Mouse (Mus musculus) intestine, embryonic 14.5 days (tissue): ENCODE measurements around the gene Pnp2. TPM values are rescaled to one million over a fixed set of nuclear protein-coding genes. Genes with fewer than 3 reads are reported as not detected.
"Not testable (repeated sequence)": the region's sequence is repeated elsewhere in the genome, so short reads cannot be mapped to it uniquely, and the experiment has no call there.

Experiments
- ATAC-seq: fragments of 200-750 bp; cut with Nextera tagmentation; replicated peaks from 2 replicates; pipeline ENCODE4 v1.8.0; 2017; ENCODE audit warnings: low read depth, moderate number of reproducible peaks, moderate TSS enrichment, moderate library complexity; ENCODE audit not compliant: low FRiP score, low TSS enrichment
- DNase-seq: peaks from one replicate; pipeline ENCODE4 v3.0.0-alpha.2; 2018; ENCODE audit warnings: low spot score
- H3K27ac ChIP-seq: fragments of 300-500 bp; sonication (generic); 2 replicates; pipeline ENCODE4 v1.5.1; 2014; ENCODE audit warnings: low read depth, mild to moderate bottlenecking, control low read depth
- H3K27me3 ChIP-seq: fragments of 300-500 bp; sonication (generic); replicated peaks from 2 replicates; pipeline ENCODE4 v1.6.1; 2014; ENCODE audit warnings: low read length, control low read depth; ENCODE audit not compliant: control insufficient read depth, insufficient read depth
- H3K36me3 ChIP-seq: fragments of 300-500 bp; sonication (generic); 2 replicates; pipeline ENCODE4 v1.6.1; 2014; ENCODE audit warnings: low read length, control low read depth; ENCODE audit not compliant: control insufficient read depth, insufficient read depth
- H3K4me1 ChIP-seq: fragments of 300-500 bp; sonication (generic); replicated peaks from 2 replicates; pipeline ENCODE4 v1.6.1; 2014; ENCODE audit warnings: low read length, control low read depth, mixed read lengths; ENCODE audit not compliant: control insufficient read depth, insufficient read depth
- H3K4me2 ChIP-seq: fragments of 300-500 bp; sonication (generic); 2 replicates; pipeline ENCODE4 v1.6.1; 2014; ENCODE audit warnings: low read length
- H3K4me3 ChIP-seq: fragments of 300-500 bp; sonication (generic); 2 replicates; pipeline ENCODE4 v1.5.1; 2014; ENCODE audit warnings: low read depth, low read length, control low read depth, mixed read lengths
- H3K9ac ChIP-seq: fragments of 300-500 bp; sonication (generic); 2 replicates; pipeline ENCODE4 v1.6.1; 2014; ENCODE audit warnings: mild to moderate bottlenecking, low read length
- H3K9me3 ChIP-seq: fragments of 300-500 bp; sonication (generic); 2 replicates; pipeline ENCODE4 v1.6.1; 2016; ENCODE audit warnings: low read length, control low read depth; ENCODE audit not compliant: control insufficient read depth
- WGBS: fragments of 180-500 bp; shearing (Covaris S2); extraction: QIAGEN DNeasy Blood & Tissue Kit; methylation state at CpG from one replicate; pipeline ENCODE4 v1.1.7; 2014; 5-methylcytosine and 5-hydroxymethylcytosine counted together
- polyA plus RNA-seq: library from polyadenylated mRNA; unstranded; fragments of >200 nt; fragmentation: Nextera tagmentation; extraction: Ambion mirVana; gene quantifications from 2 replicates; pipeline ENCODE4 v1.2.1, GENCODE M21; 2014

Pnp2 gene
- polyA plus RNA-seq, 1 experiment from 2014 or later: 1.1 TPM

- Histone ChIP-seq H3K27ac (no peak overlapping the region), H3K4me2 (no peak overlapping the region), H3K4me3 (no peak overlapping the region), H3K9me3 (no peaks in the 10 kb centered on the region), H3K9ac (no peak overlapping the region), H3K27me3 (no peaks in the 10 kb centered on the region), H3K4me1 (0 out of 2 replicates have a peak, but pooled peaks cover 3% of the 10 kb centered on the region), H3K36me3 (no peaks in the 10 kb centered on the region)
- ATAC-seq (no peak), DNase-seq (no peak)
- 45% methylated on average over 12 of the region's 12 CpGs for WGBS
Observed at GRCm38 (mm10) chr14:50969558-50970544, 14.1 kb downstream of the Pnp2 start.

DNA sequence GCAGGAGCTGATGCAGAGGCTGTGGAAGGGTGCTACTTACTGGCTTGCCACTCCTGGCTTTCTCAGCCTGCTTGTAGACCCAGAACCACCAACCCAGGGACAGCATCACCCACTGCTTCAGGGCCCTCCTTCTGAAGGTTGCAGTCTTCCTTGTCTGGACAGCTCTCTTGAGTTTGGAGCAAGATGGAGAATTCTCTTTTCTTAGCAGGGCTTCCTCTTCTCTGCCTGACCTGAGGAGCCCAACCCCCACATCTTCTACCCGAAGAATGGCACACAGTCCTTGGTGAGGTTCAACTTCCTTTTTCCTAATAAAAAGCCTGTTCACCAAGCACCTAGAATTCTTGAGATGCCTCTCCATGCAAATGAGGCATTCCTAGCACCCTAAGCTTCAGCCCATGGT, 15.0 kb downstream of the Pnp2 start:
- DNase-seq: no peak
- H3K27ac ChIP-seq: no peak overlapping the region

DNA sequence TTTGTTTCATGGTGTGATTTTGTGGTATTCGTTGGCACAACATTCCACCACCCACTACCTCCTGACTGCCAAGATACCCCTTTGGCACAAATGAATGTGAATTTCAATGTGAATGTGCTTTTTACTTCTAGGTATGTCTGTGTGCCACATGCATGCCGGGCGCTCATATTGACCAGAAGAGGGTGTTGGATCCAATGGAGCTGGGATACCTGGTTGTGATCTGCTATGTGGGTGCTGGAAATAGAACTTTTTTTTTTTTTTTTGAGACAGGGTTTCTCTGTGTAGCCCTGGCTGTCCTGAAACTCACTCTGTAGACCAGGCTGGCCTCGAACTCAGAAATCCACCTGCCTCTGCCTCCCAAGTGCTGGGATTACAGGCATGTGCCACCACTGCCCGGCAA, 17.3 kb downstream of the Pnp2 start:
- ATAC-seq, H3K9ac ChIP-seq, H3K4me1 ChIP-seq, H3K4me2 ChIP-seq, H3K27ac ChIP-seq, H3K4me3 ChIP-seq, H3K36me3 ChIP-seq, H3K27me3 ChIP-seq, H3K9me3 ChIP-seq, DNase-seq: not testable (repeated sequence)
- 93% methylated on average over 5 of the region's 5 CpGs for WGBS

More for the DNA sequence above, 15.0 kb downstream of the Pnp2 start:
- WGBS: 75% methylated on average over 1 of the region's 1 CpGs
- Histone ChIP-seq H3K9me3 (no peaks in the 10 kb centered on the region), H3K4me2 (no peak overlapping the region), H3K9ac (no peak overlapping the region), H3K36me3 (no peaks in the 10 kb centered on the region), H3K4me3 (no peak overlapping the region), H3K4me1 (0 out of 2 replicates have a peak, but pooled peaks cover 3% of the 10 kb centered on the region), H3K27me3 (no peaks in the 10 kb centered on the region)
- no peak for ATAC-seq

GRCm38 (mm10) chr14:50973700-50974099, 17.9 kb downstream of the Pnp2 start:
- WGBS: 32% methylated on average over 4 of the region's 4 CpGs
- no peak for DNase-seq
- ATAC-seq: no peak

GRCm38 (mm10) chr14:50975001-50975400, 19.2 kb downstream of the Pnp2 start:
- whole genome bisulfite sequencing: 59% methylated on average over 5 of the region's 5 CpGs

More at GRCm38 (mm10) chr14:50973700-50974099, 17.9 kb downstream of the Pnp2 start:
- no peak overlapping the region for H3K27ac ChIP-seq
- 0 out of 2 replicates have a peak, but pooled peaks cover 3% of the 10 kb centered on the region for H3K4me1 ChIP-seq
- H3K27me3 ChIP-seq: no peaks in the 10 kb centered on the region
- H3K36me3 ChIP-seq: no peaks in the 10 kb centered on the region
- H3K9me3 ChIP-seq: no peaks in the 10 kb centered on the region
- no peak overlapping the region for H3K4me3 ChIP-seq
- no peak overlapping the region for H3K9ac ChIP-seq
- no peak overlapping the region for H3K4me2 ChIP-seq

GRCm38 (mm10) chr14:50976674-50977073, 20.9 kb downstream of the Pnp2 start:
- no peaks in the 10 kb centered on the region for H3K4me1 ChIP-seq
- ATAC-seq: no peak
- H3K9me3 ChIP-seq: no peaks in the 10 kb centered on the region
- no peaks in the 10 kb centered on the region for H3K36me3 ChIP-seq
- H3K9ac ChIP-seq: no peak overlapping the region
- no peak overlapping the region for H3K4me3 ChIP-seq
- no peak overlapping the region for H3K4me2 ChIP-seq
- H3K27me3 ChIP-seq: no peaks in the 10 kb centered on the region
- no peak overlapping the region for H3K27ac ChIP-seq
- DNase-seq: no peak
- 35% methylated on average over 9 of the region's 9 CpGs for WGBS

More at GRCm38 (mm10) chr14:50975001-50975400, 19.2 kb downstream of the Pnp2 start:
- H3K4me3 ChIP-seq: no peak overlapping the region
- no peak overlapping the region for H3K27ac ChIP-seq
- ATAC-seq: no peak
- no peak overlapping the region for H3K4me2 ChIP-seq
- H3K27me3 ChIP-seq: no peaks in the 10 kb centered on the region
- no peak for DNase-seq
- no peaks in the 10 kb centered on the region for H3K36me3 ChIP-seq
- no peaks in the 10 kb centered on the region for H3K4me1 ChIP-seq
- no peak overlapping the region for H3K9ac ChIP-seq
- no peaks in the 10 kb centered on the region for H3K9me3 ChIP-seq

GRCm38 (mm10) chr14:50978451-50978850, 22.7 kb downstream of the Pnp2 start:
- not testable (repeated sequence) for H3K9ac ChIP-seq, ATAC-seq, DNase-seq, H3K4me1 ChIP-seq, H3K36me3 ChIP-seq, H3K4me3 ChIP-seq, H3K9me3 ChIP-seq, H3K4me2 ChIP-seq, H3K27ac ChIP-seq, H3K27me3 ChIP-seq
- 91% methylated on average over 6 of the region's 6 CpGs for WGBS

DNA sequence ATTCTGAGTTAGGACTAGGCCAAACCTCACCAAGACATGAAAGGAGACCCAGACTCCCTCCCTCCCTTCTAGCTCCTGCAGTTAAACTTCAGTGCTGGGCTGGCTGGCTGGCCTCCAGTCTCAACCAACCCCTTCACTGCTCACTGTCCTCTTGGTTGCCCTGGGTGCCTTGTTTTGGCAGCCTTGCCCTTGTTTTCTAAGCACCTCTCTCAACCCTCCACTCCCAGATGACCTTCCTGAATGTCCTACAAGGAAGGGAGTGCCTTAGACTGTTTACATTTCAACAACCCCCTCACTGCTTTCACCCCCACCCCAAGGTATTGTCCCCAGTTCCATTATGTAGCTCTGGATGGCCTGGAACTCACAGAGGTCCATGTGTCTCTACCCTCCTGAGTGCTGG, 23.8 kb downstream of the Pnp2 start:
- Histone ChIP-seq H3K27ac (no peak overlapping the region), H3K9ac (no peak overlapping the region), H3K36me3 (no peaks in the 10 kb centered on the region), H3K4me3 (no peak overlapping the region), H3K4me2 (no peak overlapping the region), H3K9me3 (no peaks in the 10 kb centered on the region), H3K27me3 (no peaks in the 10 kb centered on the region), H3K4me1 (no peaks in the 10 kb centered on the region)
- ATAC-seq: no peak
- no peak for DNase-seq
